Mouse (Mus musculus) ovary, postnatal 14 days (tissue): Measurements from ENCODE around the gene Ppp1r3d.

Source experiments
- DNase-seq: peaks from one replicate; pipeline ENCODE4 v3.0.0; 2022; ENCODE audit warnings: low spot score

Ppp1r3d gene

GRCm38 (mm10) chr2:178414261-178415149 lies at the start of gene Ppp1r3d, which contains the start of gene Fam217b:
TSS of gene Ppp1r3d (minus strand) at chr2:178414472.
TSS of gene Fam217b (plus strand) at chr2:178414524.
- peak; percentile 26 for DNase-seq

GRCm38 (mm10) chr2:178460353-178460752 lies 46.1 kb upstream of the Ppp1r3d start:
- DNase-seq: no peak

GRCm38 (mm10) chr2:178457414-178457813 lies 43.1 kb upstream of the Ppp1r3d start:
- DNase-seq: no peak

GRCm38 (mm10) chr2:178454664-178455516 lies 40.6 kb upstream of the Ppp1r3d start:
- no peak for DNase-seq

- no peak for DNase-seq
Observed at GRCm38 (mm10) chr2:178450961-178451360, 36.7 kb upstream of the Ppp1r3d start.

- DNase-seq: no peak
Observed at GRCm38 (mm10) chr2:178450236-178450635, 36.0 kb upstream of the Ppp1r3d start.

- DNase-seq: no peak
Observed at GRCm38 (mm10) chr2:178449386-178449785, 35.1 kb upstream of the Ppp1r3d start.

- no peak for DNase-seq
Observed at GRCm38 (mm10) chr2:178437311-178437710, 23.0 kb upstream of the Ppp1r3d start.

GRCm38 (mm10) chr2:178433903-178434302 lies 19.6 kb upstream of the Ppp1r3d start:
- no peak for DNase-seq

- no peak for DNase-seq
Observed at GRCm38 (mm10) chr2:178433495-178433894, 19.2 kb upstream of the Ppp1r3d start.

GRCm38 (mm10) chr2:178430231-178430630 lies 16.0 kb upstream of the Ppp1r3d start, which contains the start of gene Cdh26:
TSS of gene Cdh26 (plus strand) at chr2:178430531.
- DNase-seq: no peak

GRCm38 (mm10) chr2:178429426-178429825 lies 15.2 kb upstream of the Ppp1r3d start:
- DNase-seq: no peak

- no peak for DNase-seq
Observed at GRCm38 (mm10) chr2:178428676-178429075, 14.4 kb upstream of the Ppp1r3d start.

GRCm38 (mm10) chr2:178428183-178428582 lies 13.9 kb upstream of the Ppp1r3d start:
- no peak for DNase-seq

- no peak for DNase-seq
Observed at GRCm38 (mm10) chr2:178427181-178427580, 12.9 kb upstream of the Ppp1r3d start.

- no peak for DNase-seq
Observed at GRCm38 (mm10) chr2:178426229-178426628, 12.0 kb upstream of the Ppp1r3d start.

- no peak for DNase-seq
Observed at GRCm38 (mm10) chr2:178423223-178423622, 9.0 kb upstream of the Ppp1r3d start.

- DNase-seq: no peak
Observed at GRCm38 (mm10) chr2:178422186-178422585, 7.9 kb upstream of the Ppp1r3d start.

- DNase-seq: no peak
Observed at GRCm38 (mm10) chr2:178421603-178422002, 7.3 kb upstream of the Ppp1r3d start.

GRCm38 (mm10) chr2:178420576-178420975 lies 6.3 kb upstream of the Ppp1r3d start:
- DNase-seq: no peak

GRCm38 (mm10) chr2:178416970-178417369 lies 2.7 kb upstream of the Ppp1r3d start:
- DNase-seq: no peak

GRCm38 (mm10) chr2:178416427-178416826 lies 2.2 kb upstream of the Ppp1r3d start:
- no peak for DNase-seq

- DNase-seq: no peak
Observed at GRCm38 (mm10) chr2:178415150-178415448, 827 bp upstream of the Ppp1r3d start.
